Mouse (Mus musculus): ENCODE data around the gene Panx2.

The Panx2 gene

DNA sequence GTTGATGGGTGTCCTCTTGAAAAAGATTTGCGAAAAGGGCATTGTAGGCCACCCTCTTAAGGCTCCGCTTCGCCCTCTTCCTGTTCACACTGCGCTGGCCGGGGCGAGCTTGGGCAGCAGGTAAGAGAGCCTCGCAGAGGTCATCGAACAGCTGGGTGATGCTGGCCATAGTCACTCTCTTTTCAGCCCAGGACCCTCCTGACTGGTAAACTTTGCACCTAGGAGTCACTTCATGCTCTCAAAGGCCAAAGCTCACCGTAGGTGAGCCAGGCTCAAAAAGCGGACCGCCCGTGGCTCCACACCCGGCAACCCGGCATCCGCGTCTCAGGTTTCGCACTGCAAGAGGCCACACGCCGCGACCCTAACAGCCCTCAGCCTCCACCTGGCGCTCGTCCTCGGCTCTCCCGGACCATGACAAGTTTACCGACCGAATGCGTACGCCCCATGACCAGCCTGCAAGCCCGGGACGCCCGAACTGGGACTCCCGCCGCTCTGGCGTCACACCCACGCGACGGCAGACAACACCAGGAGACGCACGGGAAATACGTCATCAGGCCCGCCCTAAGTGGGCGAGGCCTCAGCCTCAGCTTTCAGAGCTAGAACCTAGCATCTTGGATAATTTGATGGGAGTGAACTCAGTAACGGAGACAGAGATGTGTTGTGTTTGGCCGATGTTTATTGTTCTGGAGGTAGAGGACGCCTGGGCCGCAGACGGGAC is 63.3 kb downstream of the Panx2 start, which contains the start of gene Tubgcp6:
Gene Tubgcp6, minus strand, starts transcription at position 464 of the 718 bp plus-strand sequence.
- DNase-seq (ENCODE audit: low spot score in 2 of 2), result peak; percentile 93 to 96
